Mouse (Mus musculus) neural tube, embryonic 12.5 days (tissue): ENCODE data around the gene Btla. TPM values are rescaled to one million over a fixed set of nuclear protein-coding genes. Genes with fewer than 3 reads are reported as not detected.
A peak's percentile ranks its signal among the peaks of the same experiment; 100 is the strongest.

Experiments
- ATAC-seq: fragments of 200-750 bp; cut with Nextera tagmentation; 2 replicates; pipeline ENCODE4 v1.8.0; 2017; ENCODE audit warnings: low read depth, mild to moderate bottlenecking, moderate TSS enrichment, moderate library complexity; ENCODE audit not compliant: low FRiP score
- H3K27ac ChIP-seq: fragments of 300-500 bp; sonication (generic); 2 replicates; pipeline ENCODE4 v1.5.1; 2016
- H3K27me3 ChIP-seq: fragments of 300-500 bp; sonication (generic); replicated peaks from 2 replicates; pipeline ENCODE4 v1.6.1; 2016; ENCODE audit warnings: mild to moderate bottlenecking
- H3K36me3 ChIP-seq: fragments of 300-500 bp; sonication (generic); 2 replicates; pipeline ENCODE4 v1.6.1; 2016; ENCODE audit warnings: mild to moderate bottlenecking
- H3K4me1 ChIP-seq: fragments of 300-500 bp; sonication (generic); 2 replicates; pipeline ENCODE4 v1.6.1; 2016
- H3K4me2 ChIP-seq: fragments of 300-500 bp; sonication (generic); replicated peaks from 2 replicates; pipeline ENCODE4 v1.6.1; 2016; ENCODE audit warnings: mild to moderate bottlenecking
- H3K4me3 ChIP-seq: fragments of 300-500 bp; sonication (generic); 2 replicates; pipeline ENCODE4 v1.5.1; 2016
- H3K9ac ChIP-seq: fragments of 300-500 bp; sonication (generic); 2 replicates; pipeline ENCODE4 v1.6.1; 2016; ENCODE audit warnings: mild to moderate bottlenecking
- H3K9me3 ChIP-seq: fragments of 300-500 bp; sonication (generic); 2 replicates; pipeline ENCODE4 v1.6.1; 2016; ENCODE audit warnings: mild to moderate bottlenecking
- WGBS: fragments of 180-500 bp; shearing (Covaris S2); methylation state at CpG from one replicate; pipeline ENCODE4 v1.1.7; 2016; 5-methylcytosine and 5-hydroxymethylcytosine counted together
- polyA plus RNA-seq: library from polyadenylated mRNA; unstranded; fragments of >200 nt; fragmentation: Nextera tagmentation; extraction: Ambion mirVana; gene quantifications from 2 replicates; pipeline ENCODE4 v1.2.1, GENCODE M21; 2016

Gene Btla
- polyA plus RNA-seq: 0.15 and 0.16 TPM in 2 replicates

- WGBS: 40% methylated on average over 10 of the region's 10 CpGs
- H3K4me2 ChIP-seq: no peak within 1 kb of the TSS
- H3K27ac ChIP-seq: no peak within 1 kb of the TSS
- ATAC-seq: no peak
- H3K4me1 ChIP-seq: no peaks in the 10 kb centered on the region
- H3K9me3 ChIP-seq: no peaks in the 10 kb centered on the region
- no peaks in the 10 kb centered on the region for H3K27me3 ChIP-seq
- no peaks in the 10 kb centered on the region for H3K36me3 ChIP-seq
- H3K4me3 ChIP-seq: no peak within 1 kb of the TSS
- no peak within 1 kb of the TSS for H3K9ac ChIP-seq
Observed at GRCm38 (mm10) chr16:45223648-45224388, at the start of gene Btla. Gene Btla, plus strand, starts transcription at chr16:45224315.

DNA sequence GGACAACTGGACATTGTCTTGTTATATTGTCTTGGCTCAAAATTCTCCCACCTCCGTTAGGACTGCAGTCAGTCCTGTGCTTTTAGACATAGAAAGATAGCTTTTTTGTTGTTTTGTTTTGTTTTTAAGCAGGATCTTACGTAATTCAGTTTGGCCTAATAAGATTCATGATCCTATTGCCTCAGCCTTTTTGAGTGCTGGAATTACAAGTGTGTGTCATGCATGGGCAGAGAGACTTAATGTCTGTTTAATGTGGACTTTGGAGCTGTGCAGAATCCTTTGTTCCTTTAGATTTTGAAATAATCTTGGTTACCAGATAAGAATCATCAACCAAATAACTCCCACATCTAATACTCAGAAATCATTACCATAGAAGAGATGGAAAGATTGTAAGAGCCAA lies 45.6 kb upstream of the Btla start:
- H3K4me3 ChIP-seq: no peak overlapping the region
- no peak overlapping the region for H3K27ac ChIP-seq
- no peaks in the 10 kb centered on the region for H3K9me3 ChIP-seq
- no peaks in the 10 kb centered on the region for H3K27me3 ChIP-seq
- H3K9ac ChIP-seq: no peak overlapping the region
- WGBS: 90% methylated on average over 2 of the region's 2 CpGs
- no peak for ATAC-seq
- no peaks in the 10 kb centered on the region for H3K4me1 ChIP-seq
- H3K4me2 ChIP-seq: no peak overlapping the region
- H3K36me3 ChIP-seq: peaks cover 4% of the 10 kb centered on the region; the same call in 1 of the 2 replicates

DNA sequence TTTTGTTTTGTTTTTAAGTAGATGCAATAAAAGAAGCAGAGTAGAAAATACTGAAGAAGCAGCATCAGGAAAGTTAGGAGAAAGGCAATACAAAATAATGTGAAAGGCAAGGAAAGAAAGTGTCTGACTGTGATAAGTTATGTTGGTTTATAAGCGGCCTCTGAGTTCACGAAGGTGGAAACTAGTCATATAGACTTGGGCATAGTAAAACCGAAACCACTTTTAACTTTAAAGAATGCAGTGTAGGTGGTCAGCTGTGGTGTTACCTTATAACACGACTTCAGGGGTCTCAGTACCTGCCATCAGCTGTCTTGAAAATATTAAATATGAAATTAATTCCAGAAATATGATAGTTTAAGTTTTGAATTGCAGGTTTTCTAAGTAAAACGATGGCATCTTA lies 42.3 kb upstream of the Btla start:
- no peaks in the 10 kb centered on the region for H3K9me3 ChIP-seq
- H3K4me1 ChIP-seq: no peaks in the 10 kb centered on the region
- H3K27me3 ChIP-seq: no peaks in the 10 kb centered on the region
- no peak for ATAC-seq
- no peak overlapping the region for H3K4me2 ChIP-seq
- H3K4me3 ChIP-seq: no peak overlapping the region
- peaks cover 21% of the 10 kb centered on the region; the same call in 1 of the 2 replicates for H3K36me3 ChIP-seq
- WGBS: 92% methylated on average over 5 of the region's 5 CpGs
- no peak overlapping the region for H3K9ac ChIP-seq
- H3K27ac ChIP-seq: no peak overlapping the region

DNA sequence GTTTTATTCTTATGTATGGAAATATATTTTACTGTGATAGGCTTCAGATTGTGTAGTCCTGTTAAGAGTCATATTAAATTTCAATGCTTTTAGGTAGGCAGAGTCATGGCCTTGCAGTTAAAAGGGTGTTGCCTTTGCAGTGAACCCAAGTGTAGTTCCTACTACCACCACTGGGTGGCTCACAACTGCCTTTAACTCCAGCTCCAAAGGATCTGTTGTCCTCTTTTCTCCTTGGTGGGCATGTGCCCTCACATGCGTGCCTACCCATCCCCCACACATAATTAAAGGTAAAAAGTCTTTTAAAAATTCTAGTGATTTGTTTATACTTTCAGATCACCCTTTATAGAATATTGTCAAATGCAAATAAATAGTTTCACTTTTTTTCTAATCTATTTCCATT lies 31.5 kb upstream of the Btla start:
- H3K9me3 ChIP-seq: no peaks in the 10 kb centered on the region
- no peaks in the 10 kb centered on the region for H3K4me1 ChIP-seq
- 4% methylated on average over 1 of the region's 1 CpGs for WGBS
- no peak overlapping the region for H3K9ac ChIP-seq
- H3K27me3 ChIP-seq: no peaks in the 10 kb centered on the region
- no peak overlapping the region for H3K4me2 ChIP-seq
- no peak overlapping the region for H3K4me3 ChIP-seq
- peaks cover 4% of the 10 kb centered on the region; the same call in 1 of the 2 replicates for H3K36me3 ChIP-seq
- peak; percentile 55; the same call in 1 of the 2 replicates for ATAC-seq
- no peak overlapping the region for H3K27ac ChIP-seq

GRCm38 (mm10) chr16:45196816-45197215 lies 27.3 kb upstream of the Btla start:
- H3K27ac ChIP-seq: no peak overlapping the region
- no peak overlapping the region for H3K9ac ChIP-seq
- H3K4me1 ChIP-seq: no peaks in the 10 kb centered on the region
- no peak overlapping the region for H3K4me3 ChIP-seq
- no peak overlapping the region for H3K4me2 ChIP-seq
- 38% methylated on average over 6 of the region's 6 CpGs for WGBS
- no peaks in the 10 kb centered on the region for H3K9me3 ChIP-seq
- no peaks in the 10 kb centered on the region for H3K27me3 ChIP-seq
- H3K36me3 ChIP-seq: no peaks in the 10 kb centered on the region
- peak; percentile 82 for ATAC-seq

DNA sequence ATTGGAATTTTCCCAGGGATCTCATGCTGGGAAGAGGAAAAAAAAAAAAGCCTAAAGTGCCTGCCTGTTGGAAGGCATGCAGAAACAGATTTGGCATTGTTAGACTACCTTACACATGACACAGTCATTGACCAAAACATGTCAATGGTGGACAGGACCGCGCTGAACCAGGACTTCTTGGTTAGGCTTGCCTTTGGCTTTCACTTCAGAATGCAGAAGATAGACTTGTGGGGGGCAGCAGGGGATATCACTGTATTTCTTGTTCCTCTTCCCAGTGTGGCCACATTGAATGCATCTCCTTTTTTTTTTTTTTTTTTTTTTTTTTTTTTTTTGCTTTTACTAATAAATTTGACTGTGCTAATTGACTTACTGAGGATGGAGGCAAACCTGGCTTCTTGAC lies 22.7 kb upstream of the Btla start:
- Histone ChIP-seq H3K9ac (no peak overlapping the region), H3K27ac (no peak overlapping the region), H3K4me1 (no peaks in the 10 kb centered on the region), H3K36me3 (no peaks in the 10 kb centered on the region), H3K9me3 (no peaks in the 10 kb centered on the region), H3K4me2 (no peak overlapping the region), H3K27me3 (no peaks in the 10 kb centered on the region), H3K4me3 (no peak overlapping the region)
- whole genome bisulfite sequencing: 94% methylated on average over 2 of the region's 2 CpGs
- ATAC-seq: no peak

DNA sequence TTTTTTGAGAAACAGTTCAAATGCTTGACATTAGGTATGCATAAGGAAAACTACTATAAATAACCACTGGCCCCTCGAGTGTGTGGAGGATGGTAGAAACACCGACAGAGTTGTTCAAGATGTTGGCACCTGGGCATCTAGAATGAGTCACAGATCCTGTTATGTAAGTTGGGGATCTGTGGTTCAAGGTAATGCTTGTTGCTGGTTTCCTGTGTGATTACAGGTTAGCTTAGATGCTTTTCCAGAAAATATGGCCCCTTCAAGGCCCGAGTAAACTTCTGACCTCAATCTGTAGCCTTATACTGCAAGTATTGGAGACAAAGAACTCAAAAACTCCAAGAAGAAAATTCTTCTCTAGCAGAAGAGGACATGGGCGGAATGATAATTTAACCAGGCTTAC lies 19.7 kb upstream of the Btla start:
- ATAC-seq: no peak
- Histone ChIP-seq H3K36me3 (no peaks in the 10 kb centered on the region), H3K4me2 (no peak overlapping the region), H3K4me3 (no peak overlapping the region), H3K9ac (no peak overlapping the region), H3K27ac (no peak overlapping the region), H3K27me3 (no peaks in the 10 kb centered on the region), H3K4me1 (no peaks in the 10 kb centered on the region), H3K9me3 (no peaks in the 10 kb centered on the region)
- WGBS: 88% methylated on average over 4 of the region's 4 CpGs

- H3K4me2 ChIP-seq: no peak overlapping the region
- ATAC-seq: no peak
- H3K4me3 ChIP-seq: no peak overlapping the region
- H3K4me1 ChIP-seq: no peaks in the 10 kb centered on the region
- H3K9me3 ChIP-seq: no peaks in the 10 kb centered on the region
- no peaks in the 10 kb centered on the region for H3K36me3 ChIP-seq
- H3K27me3 ChIP-seq: no peaks in the 10 kb centered on the region
- no peak overlapping the region for H3K27ac ChIP-seq
- no peak overlapping the region for H3K9ac ChIP-seq
- WGBS: 64% methylated on average over 12 of the region's 12 CpGs
Observed at GRCm38 (mm10) chr16:45204859-45205670, 19.1 kb upstream of the Btla start.

GRCm38 (mm10) chr16:45222016-45222415 lies 2.1 kb upstream of the Btla start:
- 74% methylated on average over 2 of the region's 2 CpGs for WGBS
- Histone ChIP-seq H3K4me3 (no peak overlapping the region), H3K9ac (no peak overlapping the region), H3K4me2 (no peak overlapping the region), H3K9me3 (no peaks in the 10 kb centered on the region), H3K4me1 (no peaks in the 10 kb centered on the region), H3K27me3 (no peaks in the 10 kb centered on the region), H3K27ac (no peak overlapping the region), H3K36me3 (no peaks in the 10 kb centered on the region)
- ATAC-seq: no peak

DNA sequence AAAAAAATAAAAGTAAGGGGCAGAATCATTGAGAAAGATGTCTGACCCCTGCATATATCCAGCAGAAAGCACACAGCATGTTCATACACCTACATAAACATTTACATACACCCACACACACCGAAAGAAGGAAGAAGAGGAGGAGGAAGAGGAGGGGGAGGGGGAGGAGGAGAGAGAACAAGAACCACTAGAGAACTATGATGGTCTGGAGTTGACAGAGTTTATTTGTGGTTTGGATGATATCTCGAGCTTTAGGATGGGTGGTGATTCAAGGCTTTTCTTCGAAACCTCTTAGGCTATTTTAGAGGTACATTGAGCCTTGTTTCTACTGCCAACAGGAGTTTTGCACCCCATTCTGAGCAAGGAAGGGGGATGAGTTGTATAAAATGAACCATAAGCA lies 1.3 kb upstream of the Btla start:
- H3K27ac ChIP-seq: no peak overlapping the region

GRCm38 (mm10) chr16:45224431-45225008 lies 405 bp downstream of the Btla start:
- Histone ChIP-seq H3K4me2 (no peak overlapping the region), H3K9me3 (no peaks in the 10 kb centered on the region), H3K4me1 (no peaks in the 10 kb centered on the region), H3K27ac (no peak overlapping the region), H3K9ac (no peak overlapping the region), H3K4me3 (no peak overlapping the region), H3K36me3 (no peaks in the 10 kb centered on the region), H3K27me3 (no peaks in the 10 kb centered on the region)
- WGBS: 47% methylated on average over 4 of the region's 4 CpGs
- no peak for ATAC-seq

More for the DNA sequence above, 1.3 kb upstream of the Btla start:
- no peak for ATAC-seq
- H3K9me3 ChIP-seq: no peaks in the 10 kb centered on the region
- H3K4me1 ChIP-seq: no peaks in the 10 kb centered on the region
- no peak overlapping the region for H3K9ac ChIP-seq
- H3K27me3 ChIP-seq: no peaks in the 10 kb centered on the region
- H3K4me2 ChIP-seq: no peak overlapping the region
- WGBS: 87% methylated on average over 3 of the region's 3 CpGs
- H3K36me3 ChIP-seq: no peaks in the 10 kb centered on the region
- H3K4me3 ChIP-seq: no peak overlapping the region

DNA sequence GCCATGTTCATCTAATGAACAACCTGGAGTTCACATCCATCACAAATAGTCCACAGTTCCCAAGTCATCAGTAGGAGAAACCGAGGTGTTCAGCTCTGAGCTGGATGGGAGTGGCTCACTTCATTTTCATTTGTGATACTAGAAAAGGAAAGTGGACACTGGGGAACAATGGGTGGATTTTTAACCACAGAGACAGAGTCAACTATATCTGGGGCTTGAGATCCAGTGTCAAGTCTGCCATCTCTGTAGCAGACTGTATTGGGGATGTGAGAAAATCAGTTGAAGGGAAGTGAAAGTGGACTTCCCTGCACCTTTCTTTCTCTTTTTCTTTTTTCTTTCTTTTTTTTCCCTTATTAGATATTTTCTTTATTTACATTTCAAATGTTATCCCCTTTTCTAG lies 2.9 kb downstream of the Btla start:
- Histone ChIP-seq H3K27me3 (no peaks in the 10 kb centered on the region), H3K9ac (no peak overlapping the region), H3K4me1 (no peaks in the 10 kb centered on the region), H3K9me3 (no peaks in the 10 kb centered on the region), H3K4me3 (no peak overlapping the region), H3K36me3 (no peaks in the 10 kb centered on the region), H3K4me2 (no peak overlapping the region), H3K27ac (no peak overlapping the region)
- ATAC-seq: no peak
- WGBS: 88% methylated on average over 1 of the region's 1 CpGs
